ENCODE assay signal across 13 mouse cellular contexts in the genomic region with DNA sequence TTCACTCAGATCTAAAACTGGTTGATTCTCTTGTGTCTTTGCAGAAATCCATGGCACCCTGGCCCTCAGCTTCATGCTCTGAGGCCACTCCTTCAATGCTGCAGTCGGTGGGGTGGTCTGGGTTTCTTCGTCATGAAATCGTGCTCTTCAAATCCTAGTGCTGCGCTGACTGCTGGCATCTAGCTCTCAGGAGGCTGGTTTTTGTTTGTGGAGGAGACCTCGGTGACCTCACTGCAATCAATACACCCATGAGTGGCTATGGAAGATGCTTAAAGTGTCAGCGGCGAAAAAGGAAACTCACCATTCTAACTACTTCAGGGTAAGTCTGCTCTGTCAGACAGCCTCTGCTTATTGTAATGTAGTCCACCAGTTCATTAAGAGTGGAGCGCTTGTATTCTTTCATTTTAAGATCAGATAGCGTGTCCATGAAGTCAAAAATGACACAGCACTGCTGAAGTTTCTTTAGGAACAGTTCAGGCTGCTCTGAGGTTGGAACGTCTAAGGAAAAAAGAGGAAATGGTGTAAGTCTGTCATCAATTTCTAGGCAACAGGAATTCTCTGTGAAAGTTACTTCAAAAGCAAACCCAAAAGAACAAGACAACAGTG.
DNase-seq lines count a peak whose midpoint lies in the region; ATAC-seq lines count a peak whose summit lies in the region.
"Had no signal": no experiment of that assay in that cellular context is flagged by ENCODE, and none has a peak within 500 bp of the region (broad histone marks: within the 10 kb centered on the region; RNA-seq: fewer than 3 reads in every experiment).

No protein-coding gene starts in this region.

- H3K4me2 ChIP-seq in heart, embryonic 13.5 days: peak overlapping the region; percentile 52
- no peak overlapping the region for H3K4me2 ChIP-seq in neural tube, embryonic 11.5 days (ENCODE audit: low read depth)
- H3K4me2 ChIP-seq in neural tube, embryonic 15.5 days: no peak overlapping the region
- no peak overlapping the region for H3K4me2 ChIP-seq in embryonic facial prominence, embryonic 12.5 days (replicated peaks)

- H3K4me3 ChIP-seq in heart, embryonic 13.5 days: peak overlapping the region; percentile 14; the same call in 1 of the 2 replicates
- H3K4me3 ChIP-seq in neural tube, embryonic 11.5 days (ENCODE audit: low read depth, low read length): no peak overlapping the region
- H3K4me3 ChIP-seq in neural tube, embryonic 15.5 days (replicated peaks): no peak overlapping the region
- H3K4me3 ChIP-seq in embryonic facial prominence, embryonic 12.5 days: no peak overlapping the region
- H3K4me3 ChIP-seq: limb, embryonic 10.5 days had no signal

- H3K27me3 ChIP-seq in heart, embryonic 13.5 days (replicated peaks): no peaks in the 10 kb centered on the region
- no peaks in the 10 kb centered on the region for H3K27me3 ChIP-seq in neural tube, embryonic 11.5 days (ENCODE audit: control insufficient read depth, insufficient read depth, low read length)
- H3K27me3 ChIP-seq in neural tube, embryonic 15.5 days (replicated peaks): no peaks in the 10 kb centered on the region
- no peaks in the 10 kb centered on the region for H3K27me3 ChIP-seq in embryonic facial prominence, embryonic 12.5 days

- H3K9me3 ChIP-seq in heart, embryonic 13.5 days: no peaks in the 10 kb centered on the region
- H3K9me3 ChIP-seq in neural tube, embryonic 11.5 days (ENCODE audit: control insufficient read depth, low read length): no peaks in the 10 kb centered on the region
- H3K9me3 ChIP-seq in neural tube, embryonic 15.5 days (replicated peaks): no peaks in the 10 kb centered on the region
- H3K9me3 ChIP-seq in embryonic facial prominence, embryonic 12.5 days: no peaks in the 10 kb centered on the region
- H3K9me3 ChIP-seq: G1E; limb, embryonic 10.5 days had no signal

- 46% methylated on average over 10 of the region's 10 CpGs for WGBS in heart, embryonic 13.5 days
- 52% methylated on average over 10 of the region's 10 CpGs for WGBS in neural tube, embryonic 11.5 days
- 41% methylated on average over 10 of the region's 10 CpGs for WGBS in neural tube, embryonic 15.5 days
- 40% methylated on average over 10 of the region's 10 CpGs for WGBS in embryonic facial prominence, embryonic 12.5 days

- intact Hi-C loops in heart, postnatal 25 days (cut with DNase I): no loop called here
- intact Hi-C loops in left cerebral cortex, postnatal 25 days (cut with DNase I): no loop called here

- no peak overlapping the region; the same call in 1 of the 2 replicates for H3K9ac ChIP-seq in heart, embryonic 13.5 days
- H3K9ac ChIP-seq in neural tube, embryonic 11.5 days (ENCODE audit: low read length): no peak overlapping the region
- no peak overlapping the region for H3K9ac ChIP-seq in neural tube, embryonic 15.5 days (replicated peaks)
- H3K9ac ChIP-seq in embryonic facial prominence, embryonic 12.5 days: no peak overlapping the region

- peaks cover 52% of the 10 kb centered on the region for H3K4me1 ChIP-seq in heart, embryonic 13.5 days
- H3K4me1 ChIP-seq in neural tube, embryonic 11.5 days (ENCODE audit: control insufficient read depth, insufficient read depth, low read length): no peaks in the 10 kb centered on the region
- peaks cover 5% of the 10 kb centered on the region; the same call in 1 of the 2 replicates for H3K4me1 ChIP-seq in neural tube, embryonic 15.5 days
- peaks cover 13% of the 10 kb centered on the region; the same call in 1 of the 2 replicates for H3K4me1 ChIP-seq in embryonic facial prominence, embryonic 12.5 days

- ATAC-seq in heart, embryonic 13.5 days (ENCODE audit: extremely low read depth, insufficient number of reproducible peaks, low FRiP score, low TSS enrichment): no peak
- ATAC-seq in neural tube, embryonic 11.5 days (ENCODE audit: insufficient read depth, low FRiP score, low TSS enrichment): no peak
- no peak for ATAC-seq in neural tube, embryonic 15.5 days (ENCODE audit: low FRiP score)
- ATAC-seq in embryonic facial prominence, embryonic 12.5 days (ENCODE audit: insufficient number of reproducible peaks, insufficient read depth, low FRiP score, low TSS enrichment): no peak
- ATAC-seq: forebrain, embryonic 16.5 days had no signal

- peak overlapping the region; percentile 42 for H3K27ac ChIP-seq in heart, embryonic 13.5 days (replicated peaks)
- no peak overlapping the region for H3K27ac ChIP-seq in neural tube, embryonic 11.5 days (ENCODE audit: low read depth, low read length)
- no peak overlapping the region; the same call in 1 of the 2 replicates for H3K27ac ChIP-seq in neural tube, embryonic 15.5 days (replicated peaks)
- H3K27ac ChIP-seq in embryonic facial prominence, embryonic 12.5 days: peak overlapping the region; percentile 47; the same call in 1 of the 2 replicates
- H3K27ac ChIP-seq: limb, embryonic 10.5 days had no signal

- peaks cover 16% of the 10 kb centered on the region for H3K36me3 ChIP-seq in heart, embryonic 13.5 days
- no peaks in the 10 kb centered on the region for H3K36me3 ChIP-seq in neural tube, embryonic 11.5 days (ENCODE audit: control insufficient read depth, insufficient read depth, low read length)
- no peaks in the 10 kb centered on the region for H3K36me3 ChIP-seq in neural tube, embryonic 15.5 days
- H3K36me3 ChIP-seq in embryonic facial prominence, embryonic 12.5 days: 0 out of 2 replicates have a peak, but pooled peaks cover 8% of the 10 kb centered on the region

- no peak for DNase-seq in heart, postnatal 25 days (ENCODE audit: low spot score)
- peak; percentile 12 for DNase-seq in neural tube, embryonic 11.5 days (ENCODE audit: low spot score)
- no peak for DNase-seq in right cerebral cortex, postnatal 10 days (ENCODE audit: low spot score in 2 of 2)
- DNase-seq in left cerebral cortex, postnatal 25 days (ENCODE audit: low spot score in 2 of 2): no peak
- DNase-seq: cerebellum, adult 18-20 months; kidney, adult 9 months; lung, postnatal 14 days had no signal

Comparison
In these comparisons a context has a peak if more than half of its experiments do, and no peak if none do; other contexts are left out.
1. H3K27ac ChIP-seq: peak in heart, embryonic 13.5 days (single experiment) and embryonic facial prominence, embryonic 12.5 days (single experiment); none in neural tube, embryonic 11.5 days (single experiment) and neural tube, embryonic 15.5 days (single experiment).